Mouse (Mus musculus): ENCODE measurements around the gene Ptprc. TPM values are rescaled to one million over a fixed set of nuclear protein-coding genes. Genes with fewer than 3 reads are reported as not detected.

Ptprc gene
- polyA plus RNA-seq, 1 experiment from 2014 or later: 5.0 TPM

DNA sequence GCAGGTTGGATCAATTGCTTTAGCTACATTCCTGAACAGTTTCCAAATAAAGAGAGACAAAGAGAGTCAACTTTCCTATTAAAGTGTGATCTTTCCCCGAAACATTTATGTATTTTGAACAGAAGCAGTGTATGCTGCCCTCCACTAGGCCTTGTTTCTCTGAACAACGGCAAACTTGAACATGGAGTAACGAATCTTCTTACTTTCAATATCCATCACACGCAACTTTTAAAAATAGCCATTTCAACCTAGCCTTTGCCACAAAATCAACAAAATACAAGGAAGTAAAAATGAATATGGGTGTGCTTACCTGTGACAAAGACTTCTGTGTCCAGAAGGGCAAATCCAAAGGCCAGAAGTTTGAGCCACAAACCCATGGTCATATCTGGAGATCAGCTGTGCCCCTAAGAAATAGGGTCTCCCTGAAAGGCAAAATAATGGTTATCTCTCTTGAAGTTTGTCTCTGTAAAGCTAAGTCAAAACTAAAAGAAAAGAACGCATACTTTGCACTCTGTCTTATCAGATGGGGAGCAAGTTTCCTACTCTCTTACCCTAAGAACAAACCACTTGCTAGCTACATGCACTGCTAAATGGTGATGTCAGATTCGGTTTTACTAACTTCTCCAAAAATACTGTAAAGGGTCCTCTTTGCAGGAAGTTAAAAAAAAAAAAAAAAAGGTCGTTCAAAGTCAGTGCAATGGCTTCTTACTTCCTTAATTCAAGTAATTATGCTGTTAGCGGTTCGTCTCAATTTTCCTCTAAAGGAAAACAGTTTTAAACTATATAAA is 609 bp downstream of the Ptprc start:
- H3K9ac ChIP-seq (ENCODE audit: low read depth, low read length): no peak overlapping the region
- no peak overlapping the region for H3K4me2 ChIP-seq (replicated peaks; ENCODE audit: low read depth, low read length)
- H3K4me3 ChIP-seq (ENCODE audit: low read length): no peak overlapping the region
- H3K9me3 ChIP-seq (ENCODE audit: control insufficient read depth, low read length): no peaks in the 10 kb centered on the region
- no peak for ATAC-seq (ENCODE audit: low FRiP score, low TSS enrichment)
- H3K36me3 ChIP-seq (ENCODE audit: control insufficient read depth, insufficient read depth, low read length): no peaks in the 10 kb centered on the region
- no peaks in the 10 kb centered on the region for H3K4me1 ChIP-seq (ENCODE audit: control insufficient read depth, insufficient read depth, low read length)
- H3K27me3 ChIP-seq (ENCODE audit: control insufficient read depth, insufficient read depth, low read length): no peaks in the 10 kb centered on the region
- H3K27ac ChIP-seq (ENCODE audit: low read depth, low read length): no peak overlapping the region
- 81% methylated on average over 9 of the region's 9 CpGs for WGBS

DNA sequence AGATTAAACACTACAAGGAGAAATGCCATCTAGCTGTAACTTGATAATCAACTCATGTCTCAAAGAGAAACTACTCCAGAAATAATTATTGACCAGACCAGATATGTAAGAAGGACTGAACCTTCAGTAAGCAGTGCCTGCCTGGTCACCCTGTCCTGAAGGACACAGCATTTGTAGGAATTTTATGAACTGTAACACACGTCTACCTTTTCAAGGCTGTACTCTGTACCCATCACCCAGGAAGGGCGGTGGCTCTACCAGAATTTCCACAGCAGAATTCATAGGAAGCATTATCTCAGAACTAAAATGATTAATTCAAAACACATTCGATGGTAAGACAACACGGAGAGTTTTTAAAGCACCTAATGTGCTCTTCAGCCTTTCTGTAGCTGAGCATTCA is 1.4 kb downstream of the Ptprc start:
- H3K4me3 ChIP-seq (ENCODE audit: low read length): no peak overlapping the region
- H3K9me3 ChIP-seq (ENCODE audit: control insufficient read depth, low read length): no peaks in the 10 kb centered on the region
- no peak for ATAC-seq (ENCODE audit: low FRiP score, low TSS enrichment)
- H3K9ac ChIP-seq (ENCODE audit: low read depth, low read length): no peak overlapping the region
- H3K27ac ChIP-seq (ENCODE audit: low read depth, low read length): no peak overlapping the region
- no peaks in the 10 kb centered on the region for H3K27me3 ChIP-seq (ENCODE audit: control insufficient read depth, insufficient read depth, low read length)
- H3K4me2 ChIP-seq (replicated peaks; ENCODE audit: low read depth, low read length): no peak overlapping the region
- 89% methylated on average over 4 of the region's 4 CpGs for whole genome bisulfite sequencing
- no peaks in the 10 kb centered on the region for H3K36me3 ChIP-seq (ENCODE audit: control insufficient read depth, insufficient read depth, low read length)
- H3K4me1 ChIP-seq (ENCODE audit: control insufficient read depth, insufficient read depth, low read length): no peaks in the 10 kb centered on the region

DNA sequence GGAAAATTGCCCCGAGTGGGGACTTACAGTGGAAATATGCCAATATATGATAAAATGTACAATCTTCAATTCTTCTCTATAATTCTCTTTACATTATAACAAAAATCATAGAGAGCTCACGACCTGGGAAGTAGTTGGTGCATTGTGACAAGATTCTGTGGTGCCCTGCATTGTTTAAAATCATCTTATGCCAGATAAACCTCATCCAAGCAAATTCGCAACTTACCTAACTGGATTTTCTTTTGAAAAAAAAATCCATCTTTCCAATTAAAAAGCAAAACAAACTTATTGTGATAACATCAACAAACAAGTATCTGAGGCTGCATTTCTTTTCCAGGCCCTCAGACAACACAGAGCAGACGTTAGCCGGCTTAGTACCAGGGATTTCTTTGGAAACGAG is 1.8 kb downstream of the Ptprc start:
- WGBS: 87% methylated on average over 6 of the region's 6 CpGs
- no peak overlapping the region for H3K4me3 ChIP-seq (ENCODE audit: low read length)
- no peaks in the 10 kb centered on the region for H3K27me3 ChIP-seq (ENCODE audit: control insufficient read depth, insufficient read depth, low read length)

DNA sequence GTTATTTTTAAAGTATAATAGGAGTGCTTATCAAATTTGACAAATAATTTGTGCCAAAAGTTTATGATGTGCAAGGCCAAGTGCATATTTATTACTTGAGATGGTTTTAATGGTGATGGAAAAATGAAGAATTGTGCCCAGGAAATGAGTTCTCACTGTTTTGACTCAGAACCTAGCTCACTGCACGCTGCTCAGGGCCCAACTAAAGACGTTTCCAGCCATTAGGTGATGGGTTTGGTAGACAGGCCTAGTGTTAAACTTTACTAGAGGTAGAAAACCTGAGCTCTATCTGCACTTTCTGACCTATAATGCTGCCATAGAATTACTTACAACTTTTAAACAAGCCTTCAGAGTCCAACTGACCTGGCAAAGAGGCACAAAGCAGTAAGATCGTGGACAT is 3.0 kb downstream of the Ptprc start:
- no peaks in the 10 kb centered on the region for H3K9me3 ChIP-seq (ENCODE audit: control insufficient read depth, low read length)
- no peaks in the 10 kb centered on the region for H3K36me3 ChIP-seq (ENCODE audit: control insufficient read depth, insufficient read depth, low read length)
- H3K4me3 ChIP-seq (ENCODE audit: low read length): no peak overlapping the region
- no peaks in the 10 kb centered on the region for H3K27me3 ChIP-seq (ENCODE audit: control insufficient read depth, insufficient read depth, low read length)
- ATAC-seq (ENCODE audit: low FRiP score, low TSS enrichment): no peak
- no peaks in the 10 kb centered on the region for H3K4me1 ChIP-seq (ENCODE audit: control insufficient read depth, insufficient read depth, low read length)
- no peak overlapping the region for H3K9ac ChIP-seq (ENCODE audit: low read depth, low read length)
- H3K4me2 ChIP-seq (replicated peaks; ENCODE audit: low read depth, low read length): no peak overlapping the region
- no peak overlapping the region for H3K27ac ChIP-seq (ENCODE audit: low read depth, low read length)
- 69% methylated on average over 3 of the region's 3 CpGs for WGBS

More for the DNA sequence above, 1.8 kb downstream of the Ptprc start:
- H3K9me3 ChIP-seq (ENCODE audit: control insufficient read depth, low read length): no peaks in the 10 kb centered on the region
- no peaks in the 10 kb centered on the region for H3K36me3 ChIP-seq (ENCODE audit: control insufficient read depth, insufficient read depth, low read length)
- no peak overlapping the region for H3K4me2 ChIP-seq (replicated peaks; ENCODE audit: low read depth, low read length)
- ATAC-seq (ENCODE audit: low FRiP score, low TSS enrichment): no peak
- no peak overlapping the region for H3K9ac ChIP-seq (ENCODE audit: low read depth, low read length)
- no peaks in the 10 kb centered on the region for H3K4me1 ChIP-seq (ENCODE audit: control insufficient read depth, insufficient read depth, low read length)
- H3K27ac ChIP-seq (ENCODE audit: low read depth, low read length): no peak overlapping the region

DNA sequence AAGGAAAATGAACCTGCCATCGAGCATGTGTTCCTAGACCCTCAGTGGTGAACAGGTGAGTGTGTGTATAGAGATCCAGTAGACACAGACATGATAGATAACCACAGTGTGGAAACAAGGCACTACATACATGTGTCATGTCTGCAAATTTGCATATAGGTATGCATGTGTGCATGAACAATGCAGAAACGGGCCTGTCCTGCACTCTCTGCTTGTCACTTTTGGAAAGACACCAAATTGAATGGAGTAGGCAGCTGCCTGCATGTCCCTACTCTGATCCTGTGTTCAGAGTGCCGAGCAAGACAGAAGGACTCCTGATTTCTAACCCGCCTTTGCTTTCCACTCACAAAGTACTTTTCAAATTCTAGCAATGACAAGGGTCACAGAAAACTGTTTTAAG is 3.4 kb downstream of the Ptprc start:
- H3K27ac ChIP-seq (ENCODE audit: low read depth, low read length): no peak overlapping the region
- whole genome bisulfite sequencing: 80% methylated on average over 4 of the region's 4 CpGs

DNA sequence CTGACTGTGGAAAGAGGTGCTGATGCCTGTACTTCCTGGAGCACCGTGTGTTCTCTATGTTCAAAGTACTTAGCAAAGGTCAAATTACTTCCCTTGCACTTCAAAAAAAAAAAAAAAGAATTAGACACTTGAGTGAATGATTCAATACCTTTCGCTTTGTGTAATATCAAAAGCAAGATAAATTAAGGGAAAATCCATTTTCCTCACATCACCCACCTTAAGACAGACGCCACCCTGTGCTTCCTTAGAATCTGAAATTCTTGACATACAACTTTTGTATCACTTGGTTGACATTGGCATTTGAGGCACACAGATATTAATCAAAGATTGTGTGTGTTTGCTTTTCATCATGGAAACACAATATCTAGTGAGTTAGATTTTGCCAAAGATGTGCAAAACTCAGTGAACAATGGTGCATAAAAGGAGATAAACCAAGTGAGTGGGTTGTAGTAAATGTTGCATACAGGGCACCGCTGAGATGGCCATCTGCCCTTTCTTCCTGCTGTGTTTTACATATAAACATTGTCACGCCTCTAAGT is 9.2 kb downstream of the Ptprc start:
- 80% methylated on average over 5 of the region's 5 CpGs for WGBS
- Histone ChIP-seq H3K27me3 (ENCODE audit: control insufficient read depth, insufficient read depth, low read length) (no peaks in the 10 kb centered on the region), H3K27ac (ENCODE audit: low read depth, low read length) (no peak overlapping the region), H3K4me3 (ENCODE audit: low read length) (no peak overlapping the region), H3K4me2 (replicated peaks; ENCODE audit: low read depth, low read length) (no peak overlapping the region), H3K4me1 (ENCODE audit: control insufficient read depth, insufficient read depth, low read length) (no peaks in the 10 kb centered on the region), H3K9me3 (ENCODE audit: control insufficient read depth, low read length) (no peaks in the 10 kb centered on the region), H3K36me3 (ENCODE audit: control insufficient read depth, insufficient read depth, low read length) (no peaks in the 10 kb centered on the region), H3K9ac (ENCODE audit: low read depth, low read length) (no peak overlapping the region)
- ATAC-seq (ENCODE audit: low FRiP score, low TSS enrichment): no peak

More for the DNA sequence above, 3.4 kb downstream of the Ptprc start:
- no peak overlapping the region for H3K4me3 ChIP-seq (ENCODE audit: low read length)
- no peaks in the 10 kb centered on the region for H3K27me3 ChIP-seq (ENCODE audit: control insufficient read depth, insufficient read depth, low read length)
- no peak overlapping the region for H3K4me2 ChIP-seq (replicated peaks; ENCODE audit: low read depth, low read length)
- no peak overlapping the region for H3K9ac ChIP-seq (ENCODE audit: low read depth, low read length)
- H3K36me3 ChIP-seq (ENCODE audit: control insufficient read depth, insufficient read depth, low read length): no peaks in the 10 kb centered on the region
- H3K9me3 ChIP-seq (ENCODE audit: control insufficient read depth, low read length): no peaks in the 10 kb centered on the region
- H3K4me1 ChIP-seq (ENCODE audit: control insufficient read depth, insufficient read depth, low read length): no peaks in the 10 kb centered on the region
- ATAC-seq (ENCODE audit: low FRiP score, low TSS enrichment): no peak

DNA sequence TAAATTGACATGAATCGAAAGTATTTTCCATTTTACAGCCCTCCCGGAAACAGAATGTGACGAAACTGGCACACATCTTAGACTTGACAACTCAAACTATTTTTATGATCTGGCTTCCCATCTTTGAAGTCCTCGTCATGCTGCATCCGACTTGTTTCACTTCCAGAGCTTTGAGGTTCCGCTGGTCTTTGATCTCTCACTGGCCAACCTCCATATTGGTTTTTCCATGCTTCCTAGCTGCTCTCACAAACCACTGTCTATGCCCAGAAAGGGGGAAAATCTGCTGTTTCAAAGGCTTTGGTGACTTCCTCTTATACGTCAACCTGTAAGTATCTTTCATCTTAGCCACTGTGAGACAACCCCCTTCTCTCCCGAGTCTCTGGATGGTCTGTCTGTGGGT is 12.9 kb downstream of the Ptprc start:
- Histone ChIP-seq H3K27ac (ENCODE audit: low read depth, low read length) (no peak overlapping the region), H3K27me3 (ENCODE audit: control insufficient read depth, insufficient read depth, low read length) (no peaks in the 10 kb centered on the region), H3K9ac (ENCODE audit: low read depth, low read length) (no peak overlapping the region), H3K4me3 (ENCODE audit: low read length) (no peak overlapping the region), H3K4me1 (ENCODE audit: control insufficient read depth, insufficient read depth, low read length) (no peaks in the 10 kb centered on the region), H3K4me2 (replicated peaks; ENCODE audit: low read depth, low read length) (no peak overlapping the region), H3K9me3 (ENCODE audit: control insufficient read depth, low read length) (no peaks in the 10 kb centered on the region), H3K36me3 (ENCODE audit: control insufficient read depth, insufficient read depth, low read length) (no peaks in the 10 kb centered on the region)
- no peak for ATAC-seq (ENCODE audit: low FRiP score, low TSS enrichment)
- 82% methylated on average over 8 of the region's 8 CpGs for WGBS

DNA sequence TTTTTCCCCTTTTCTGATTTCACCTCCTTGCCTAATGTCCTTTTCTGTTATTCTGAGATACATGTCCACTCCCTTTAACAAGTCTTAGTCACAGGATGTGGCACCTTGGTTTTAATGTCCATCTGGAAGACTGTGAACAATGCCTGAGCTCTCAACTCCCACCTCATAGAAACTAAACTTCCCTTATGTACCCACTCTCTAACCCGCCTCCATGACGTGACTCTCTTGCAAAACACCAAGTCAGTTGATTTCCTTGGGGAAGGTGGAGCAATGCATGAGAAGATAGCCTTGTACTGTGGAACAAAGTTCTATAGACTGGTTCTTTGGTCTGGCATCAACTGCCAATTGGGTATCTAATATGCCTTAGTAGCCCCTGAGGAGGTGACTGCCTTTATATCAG is 16.6 kb downstream of the Ptprc start:
- no peaks in the 10 kb centered on the region for H3K9me3 ChIP-seq (ENCODE audit: control insufficient read depth, low read length)
- no peaks in the 10 kb centered on the region for H3K27me3 ChIP-seq (ENCODE audit: control insufficient read depth, insufficient read depth, low read length)
- no peak overlapping the region for H3K9ac ChIP-seq (ENCODE audit: low read depth, low read length)
- H3K4me2 ChIP-seq (replicated peaks; ENCODE audit: low read depth, low read length): no peak overlapping the region
- no peak overlapping the region for H3K4me3 ChIP-seq (ENCODE audit: low read length)
- no peak overlapping the region for H3K27ac ChIP-seq (ENCODE audit: low read depth, low read length)
- H3K4me1 ChIP-seq (ENCODE audit: control insufficient read depth, insufficient read depth, low read length): no peaks in the 10 kb centered on the region
- 84% methylated on average over 2 of the region's 2 CpGs for WGBS
- ATAC-seq (ENCODE audit: low FRiP score, low TSS enrichment): no peak
- no peaks in the 10 kb centered on the region for H3K36me3 ChIP-seq (ENCODE audit: control insufficient read depth, insufficient read depth, low read length)

GRCm38 (mm10) chr1:138158236-138158635 is 17.3 kb downstream of the Ptprc start:
- no peak for ATAC-seq (ENCODE audit: low FRiP score, low TSS enrichment)
- H3K4me2 ChIP-seq (replicated peaks; ENCODE audit: low read depth, low read length): no peak overlapping the region
- H3K9ac ChIP-seq (ENCODE audit: low read depth, low read length): no peak overlapping the region
- 75% methylated on average over 3 of the region's 3 CpGs for WGBS
- H3K27me3 ChIP-seq (ENCODE audit: control insufficient read depth, insufficient read depth, low read length): no peaks in the 10 kb centered on the region
- H3K27ac ChIP-seq (ENCODE audit: low read depth, low read length): no peak overlapping the region
- no peaks in the 10 kb centered on the region for H3K9me3 ChIP-seq (ENCODE audit: control insufficient read depth, low read length)
- H3K4me3 ChIP-seq (ENCODE audit: low read length): no peak overlapping the region
- no peaks in the 10 kb centered on the region for H3K36me3 ChIP-seq (ENCODE audit: control insufficient read depth, insufficient read depth, low read length)
- no peaks in the 10 kb centered on the region for H3K4me1 ChIP-seq (ENCODE audit: control insufficient read depth, insufficient read depth, low read length)
